Mouse (Mus musculus): ENCODE data around the gene Auh. TPM values are rescaled to one million over a fixed set of nuclear protein-coding genes. Genes with fewer than 3 reads are reported as not detected.
A peak's percentile ranks its signal among the peaks of the same experiment; 100 is the strongest.

Auh gene
- polyA plus RNA-seq, 1 experiment from 2014 or later: 38.6 TPM

GRCm38 (mm10) chr13:52819901-52820300, 109.6 kb downstream of the Auh start:
- no peak for ATAC-seq (replicated peaks; ENCODE audit: low FRiP score, low TSS enrichment, low read depth)
- Histone ChIP-seq H3K9ac (ENCODE audit: low read length) (no peak overlapping the region), H3K27ac (ENCODE audit: low read depth) (no peak overlapping the region), H3K36me3 (ENCODE audit: control insufficient read depth, insufficient read depth, low read length) (no peaks in the 10 kb centered on the region), H3K4me3 (ENCODE audit: low read depth, low read length) (no peak overlapping the region), H3K4me1 (replicated peaks; ENCODE audit: control insufficient read depth, insufficient read depth, low read length) (peaks cover 34% of the 10 kb centered on the region), H3K4me2 (ENCODE audit: low read length) (no peak overlapping the region), H3K9me3 (ENCODE audit: control insufficient read depth, low read length) (no peaks in the 10 kb centered on the region), H3K27me3 (replicated peaks; ENCODE audit: control insufficient read depth, insufficient read depth, low read length) (no peaks in the 10 kb centered on the region)
- WGBS: 77% methylated on average over 4 of the region's 4 CpGs
- no peak for DNase-seq (ENCODE audit: low spot score)

GRCm38 (mm10) chr13:52818760-52819159, 110.7 kb downstream of the Auh start:
- peak overlapping the region; percentile 5 for H3K4me2 ChIP-seq (ENCODE audit: low read length)
- H3K27me3 ChIP-seq (replicated peaks; ENCODE audit: control insufficient read depth, insufficient read depth, low read length): no peaks in the 10 kb centered on the region
- no peaks in the 10 kb centered on the region for H3K36me3 ChIP-seq (ENCODE audit: control insufficient read depth, insufficient read depth, low read length)
- H3K4me3 ChIP-seq (ENCODE audit: low read depth, low read length): no peak overlapping the region
- DNase-seq (ENCODE audit: low spot score): no peak
- peak; percentile 52 for ATAC-seq (replicated peaks; ENCODE audit: low FRiP score, low TSS enrichment, low read depth)
- WGBS: 24% methylated on average over 3 of the region's 3 CpGs
- H3K27ac ChIP-seq (ENCODE audit: low read depth): peak overlapping the region; percentile 16; the same call in 1 of the 2 replicates
- no peaks in the 10 kb centered on the region for H3K9me3 ChIP-seq (ENCODE audit: control insufficient read depth, low read length)
- peaks cover 34% of the 10 kb centered on the region for H3K4me1 ChIP-seq (replicated peaks; ENCODE audit: control insufficient read depth, insufficient read depth, low read length)
- no peak overlapping the region for H3K9ac ChIP-seq (ENCODE audit: low read length)

DNA sequence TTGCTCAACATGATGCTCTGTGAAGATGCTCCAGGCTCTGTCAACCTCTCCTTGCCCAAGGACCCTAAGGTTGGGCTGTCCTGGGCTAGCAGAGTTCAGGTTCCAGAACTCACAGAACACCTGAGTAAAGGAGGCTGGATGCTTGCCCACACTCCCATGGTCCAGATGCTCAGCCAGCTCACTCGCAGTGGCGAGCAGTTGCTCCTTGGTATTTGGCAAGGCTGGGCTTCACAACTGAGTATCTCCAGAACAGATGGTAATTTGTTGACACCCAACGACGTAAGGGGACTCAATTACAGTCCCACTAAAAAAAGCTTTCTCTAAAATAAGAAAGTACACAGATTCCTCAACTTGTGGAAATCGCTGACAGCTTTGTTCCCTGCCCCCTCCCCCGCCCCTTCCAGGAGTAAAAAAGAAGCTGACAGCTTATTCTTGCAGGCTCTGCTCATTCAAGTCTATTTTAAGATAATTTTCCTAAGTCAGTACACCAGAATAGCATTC, 111.4 kb downstream of the Auh start:
- Histone ChIP-seq H3K4me3 (ENCODE audit: low read depth, low read length) (no peak overlapping the region), H3K27ac (ENCODE audit: low read depth) (peak overlapping the region; percentile 48; the same call in 1 of the 2 replicates), H3K9ac (ENCODE audit: low read length) (no peak overlapping the region), H3K4me2 (ENCODE audit: low read length) (peak overlapping the region; percentile 5), H3K4me1 (replicated peaks; ENCODE audit: control insufficient read depth, insufficient read depth, low read length) (peaks cover 32% of the 10 kb centered on the region), H3K9me3 (ENCODE audit: control insufficient read depth, low read length) (no peaks in the 10 kb centered on the region), H3K27me3 (replicated peaks; ENCODE audit: control insufficient read depth, insufficient read depth, low read length) (no peaks in the 10 kb centered on the region), H3K36me3 (ENCODE audit: control insufficient read depth, insufficient read depth, low read length) (no peaks in the 10 kb centered on the region)
- ATAC-seq (replicated peaks; ENCODE audit: low FRiP score, low TSS enrichment, low read depth) (no peak), DNase-seq (ENCODE audit: low spot score) (no peak)
- 44% methylated on average over 6 of the region's 6 CpGs for WGBS

GRCm38 (mm10) chr13:52813750-52814149, 115.7 kb downstream of the Auh start:
- WGBS: 77% methylated on average over 3 of the region's 3 CpGs

DNA sequence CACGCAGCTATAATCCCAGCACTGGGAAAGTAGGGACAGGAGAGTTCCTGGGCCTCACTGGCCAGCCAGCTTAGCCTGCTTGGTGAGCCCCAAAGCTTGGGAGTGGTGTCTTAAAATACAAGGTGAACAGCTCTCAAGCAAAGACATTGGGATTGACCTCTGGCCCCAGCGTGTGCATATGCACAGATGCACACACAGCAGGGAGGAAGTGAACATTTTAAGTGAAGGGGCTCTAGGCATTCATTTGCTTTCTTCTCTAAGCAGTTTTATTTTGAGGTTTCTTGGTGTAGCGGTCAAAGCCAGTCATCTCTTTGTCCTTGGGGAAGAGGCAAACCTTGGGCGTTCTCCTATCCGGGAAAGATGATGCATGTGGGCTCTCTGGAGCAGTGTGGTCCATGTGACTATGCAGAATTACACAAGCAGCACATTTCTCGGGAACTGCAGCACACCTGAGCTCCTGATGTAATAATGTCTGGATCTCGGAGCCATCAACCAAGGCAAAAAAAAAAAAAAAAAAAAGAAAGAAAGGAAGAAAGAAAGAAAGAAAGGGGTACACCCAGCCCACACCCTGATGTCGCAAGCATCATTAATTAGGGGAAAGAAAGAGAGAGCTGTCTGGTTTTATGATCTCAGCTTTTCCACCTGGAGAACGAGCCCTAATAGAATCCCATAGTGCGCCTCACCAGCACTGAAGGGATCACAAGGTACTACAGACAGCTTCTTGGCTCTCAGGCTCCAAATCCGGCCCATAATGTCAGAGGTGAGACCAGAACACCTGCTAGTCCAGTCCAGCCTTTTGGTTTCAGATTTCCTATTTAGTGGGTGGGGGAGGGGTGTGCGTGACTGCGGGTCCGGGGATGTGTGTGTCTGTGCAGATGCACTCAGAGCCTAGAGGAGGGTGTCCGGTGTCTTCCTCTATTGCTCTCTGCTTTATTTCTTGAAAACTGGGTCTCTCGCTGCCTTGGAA, 116.6 kb downstream of the Auh start:
- H3K36me3 ChIP-seq (ENCODE audit: control insufficient read depth, insufficient read depth, low read length): no peaks in the 10 kb centered on the region
- no peak overlapping the region for H3K27ac ChIP-seq (ENCODE audit: low read depth)
- 67% methylated on average over 16 of the region's 16 CpGs for WGBS
- no peak for ATAC-seq (replicated peaks; ENCODE audit: low FRiP score, low TSS enrichment, low read depth)
- H3K9ac ChIP-seq (ENCODE audit: low read length): no peak overlapping the region
- H3K4me1 ChIP-seq (replicated peaks; ENCODE audit: control insufficient read depth, insufficient read depth, low read length): 0 out of 2 replicates have a peak, but pooled peaks cover 4% of the 10 kb centered on the region
- no peak overlapping the region for H3K4me3 ChIP-seq (ENCODE audit: low read depth, low read length)
- DNase-seq (ENCODE audit: low spot score): no peak
- no peak overlapping the region for H3K4me2 ChIP-seq (ENCODE audit: low read length)
- H3K9me3 ChIP-seq (ENCODE audit: control insufficient read depth, low read length): no peaks in the 10 kb centered on the region
- H3K27me3 ChIP-seq (replicated peaks; ENCODE audit: control insufficient read depth, insufficient read depth, low read length): no peaks in the 10 kb centered on the region

More at GRCm38 (mm10) chr13:52813750-52814149, 115.7 kb downstream of the Auh start:
- ATAC-seq (replicated peaks; ENCODE audit: low FRiP score, low TSS enrichment, low read depth) (no peak), DNase-seq (ENCODE audit: low spot score) (no peak)
- H3K27me3 ChIP-seq (replicated peaks; ENCODE audit: control insufficient read depth, insufficient read depth, low read length): no peaks in the 10 kb centered on the region
- no peak overlapping the region for H3K9ac ChIP-seq (ENCODE audit: low read length)
- H3K4me1 ChIP-seq (replicated peaks; ENCODE audit: control insufficient read depth, insufficient read depth, low read length): peaks cover 11% of the 10 kb centered on the region; the same call in 1 of the 2 replicates
- H3K4me2 ChIP-seq (ENCODE audit: low read length): no peak overlapping the region
- no peaks in the 10 kb centered on the region for H3K36me3 ChIP-seq (ENCODE audit: control insufficient read depth, insufficient read depth, low read length)
- H3K4me3 ChIP-seq (ENCODE audit: low read depth, low read length): no peak overlapping the region
- no peaks in the 10 kb centered on the region for H3K9me3 ChIP-seq (ENCODE audit: control insufficient read depth, low read length)
- H3K27ac ChIP-seq (ENCODE audit: low read depth): no peak overlapping the region

DNA sequence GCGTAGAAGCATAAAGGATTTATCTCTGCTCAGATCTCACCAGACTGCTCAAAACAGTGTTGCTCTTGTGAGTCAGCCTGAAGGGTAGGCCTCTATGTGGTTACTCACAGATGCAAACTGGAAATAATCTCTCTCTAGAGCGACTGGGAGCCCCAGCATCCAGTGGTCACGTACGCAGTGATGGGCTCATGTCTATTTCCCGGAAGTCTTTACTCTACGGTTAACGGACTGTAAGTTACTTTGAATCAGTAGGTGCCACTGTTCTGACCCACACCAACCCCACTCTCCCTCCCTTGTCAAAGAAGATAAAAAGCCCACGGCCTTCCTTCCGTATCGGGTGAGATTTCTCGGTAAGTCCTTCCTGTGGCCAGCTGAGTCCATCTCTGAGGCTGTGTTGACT, 121.8 kb downstream of the Auh start:
- Histone ChIP-seq H3K4me1 (replicated peaks; ENCODE audit: control insufficient read depth, insufficient read depth, low read length) (peaks cover 13% of the 10 kb centered on the region), H3K4me3 (ENCODE audit: low read depth, low read length) (no peak overlapping the region), H3K27ac (ENCODE audit: low read depth) (no peak overlapping the region), H3K4me2 (ENCODE audit: low read length) (no peak overlapping the region), H3K9ac (ENCODE audit: low read length) (no peak overlapping the region), H3K36me3 (ENCODE audit: control insufficient read depth, insufficient read depth, low read length) (no peaks in the 10 kb centered on the region), H3K27me3 (replicated peaks; ENCODE audit: control insufficient read depth, insufficient read depth, low read length) (no peaks in the 10 kb centered on the region), H3K9me3 (ENCODE audit: control insufficient read depth, low read length) (no peaks in the 10 kb centered on the region)
- DNase-seq (ENCODE audit: low spot score): no peak
- ATAC-seq (replicated peaks; ENCODE audit: low FRiP score, low TSS enrichment, low read depth): no peak
- 88% methylated on average over 11 of the region's 11 CpGs for WGBS

GRCm38 (mm10) chr13:52806029-52806428, 123.5 kb downstream of the Auh start:
- Histone ChIP-seq H3K4me3 (ENCODE audit: low read depth, low read length) (no peak overlapping the region), H3K9ac (ENCODE audit: low read length) (no peak overlapping the region), H3K9me3 (ENCODE audit: control insufficient read depth, low read length) (no peaks in the 10 kb centered on the region), H3K4me1 (replicated peaks; ENCODE audit: control insufficient read depth, insufficient read depth, low read length) (peaks cover 13% of the 10 kb centered on the region), H3K27ac (ENCODE audit: low read depth) (no peak overlapping the region), H3K27me3 (replicated peaks; ENCODE audit: control insufficient read depth, insufficient read depth, low read length) (no peaks in the 10 kb centered on the region), H3K36me3 (ENCODE audit: control insufficient read depth, insufficient read depth, low read length) (no peaks in the 10 kb centered on the region), H3K4me2 (ENCODE audit: low read length) (no peak overlapping the region)
- WGBS: 43% methylated on average over 4 of the region's 4 CpGs
- DNase-seq (ENCODE audit: low spot score): no peak
- no peak for ATAC-seq (replicated peaks; ENCODE audit: low FRiP score, low TSS enrichment, low read depth)

DNA sequence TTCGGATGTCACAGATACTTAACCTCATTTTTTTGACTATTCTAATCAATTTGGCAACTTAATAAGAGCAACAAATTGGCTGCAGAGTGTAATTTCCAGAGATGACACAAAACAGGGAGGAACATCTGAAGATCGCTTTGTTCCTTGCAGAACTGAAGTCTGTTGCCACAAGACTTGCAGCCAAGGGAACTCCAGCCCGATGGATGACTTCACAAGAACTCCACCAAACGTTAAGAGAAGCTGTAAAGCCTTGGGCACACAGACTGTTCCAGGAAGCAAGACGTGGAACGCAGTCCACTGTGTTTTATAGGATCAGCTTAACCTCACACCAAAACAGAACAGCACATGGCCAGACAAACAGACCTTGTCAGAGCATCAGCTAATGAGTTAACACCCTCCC, 123.9 kb downstream of the Auh start:
- H3K4me2 ChIP-seq (ENCODE audit: low read length): no peak overlapping the region
- H3K27ac ChIP-seq (ENCODE audit: low read depth): no peak overlapping the region
- DNase-seq (ENCODE audit: low spot score): no peak
- H3K36me3 ChIP-seq (ENCODE audit: control insufficient read depth, insufficient read depth, low read length): no peaks in the 10 kb centered on the region
- no peak for ATAC-seq (replicated peaks; ENCODE audit: low FRiP score, low TSS enrichment, low read depth)
- no peaks in the 10 kb centered on the region for H3K27me3 ChIP-seq (replicated peaks; ENCODE audit: control insufficient read depth, insufficient read depth, low read length)
- no peak overlapping the region for H3K4me3 ChIP-seq (ENCODE audit: low read depth, low read length)
- 50% methylated on average over 6 of the region's 6 CpGs for WGBS
- no peaks in the 10 kb centered on the region for H3K9me3 ChIP-seq (ENCODE audit: control insufficient read depth, low read length)
- no peak overlapping the region for H3K9ac ChIP-seq (ENCODE audit: low read length)
- peaks cover 15% of the 10 kb centered on the region for H3K4me1 ChIP-seq (replicated peaks; ENCODE audit: control insufficient read depth, insufficient read depth, low read length)

Data from intestine, embryonic 14.5 days (tissue).